Mouse (Mus musculus) heart, embryonic 14.5 days (tissue): ENCODE measurements around the gene Nrip1. TPM values are rescaled to one million over a fixed set of nuclear protein-coding genes. Genes with fewer than 3 reads are reported as not detected.

Source experiments
- ATAC-seq: fragments of 200-750 bp; cut with Nextera tagmentation; 2 replicates; pipeline ENCODE4 v1.8.0; 2017; ENCODE audit warnings: low read depth, moderate TSS enrichment; ENCODE audit not compliant: insufficient number of reproducible peaks, insufficient read depth, low FRiP score
- H3K27ac ChIP-seq, 2 experiments: fragments of 200-500 bp in 1 of 2; fragments of 300-500 bp in 1 of 2; sonication (generic) in 1 of 2; replicated peaks in 1 of 2; 2 replicates each; pipeline ENCODE4 v1.5.1; 2012 to 2014; ENCODE audit warnings: low read depth in 2 of 2, low read length in 2 of 2, control low read depth in 1 of 2, mild to moderate bottlenecking in 1 of 2, mixed read lengths in 1 of 2; ENCODE audit not compliant: control insufficient read depth in 1 of 2, insufficient read depth in 1 of 2
- H3K27me3 ChIP-seq: fragments of 300-500 bp; sonication (generic); 2 replicates; pipeline ENCODE4 v1.6.1; 2014; ENCODE audit warnings: mild to moderate bottlenecking, low read length, control low read depth; ENCODE audit not compliant: control insufficient read depth, insufficient read depth
- H3K36me3 ChIP-seq: fragments of 300-500 bp; sonication (generic); 2 replicates; pipeline ENCODE4 v1.6.1; 2014; ENCODE audit warnings: mild to moderate bottlenecking, control low read depth, low read length, mixed read lengths; ENCODE audit not compliant: control insufficient read depth, insufficient read depth
- H3K4me1 ChIP-seq, 2 experiments: fragments of 200-500 bp in 1 of 2; fragments of 300-500 bp in 1 of 2; sonication (generic) in 1 of 2; 2 replicates each; pipeline ENCODE4 v1.6.1; 2012 to 2014; ENCODE audit warnings: low read length in 2 of 2, control low read depth in 1 of 2, mixed read lengths in 1 of 2; ENCODE audit not compliant: control insufficient read depth in 2 of 2, insufficient read depth in 2 of 2
- H3K4me2 ChIP-seq: fragments of 300-500 bp; sonication (generic); 2 replicates; pipeline ENCODE4 v1.6.1; 2014; ENCODE audit warnings: mild to moderate bottlenecking, low read length
- H3K4me3 ChIP-seq, 2 experiments: fragments of 200-500 bp in 1 of 2; fragments of 300-500 bp in 1 of 2; sonication (generic) in 1 of 2; 2 replicates each; pipeline ENCODE4 v1.5.1; 2012 to 2014; ENCODE audit warnings: low read length in 2 of 2, mild to moderate bottlenecking in 2 of 2, control low read depth in 1 of 2, low read depth in 1 of 2, moderate library complexity in 1 of 2; ENCODE audit not compliant: control insufficient read depth in 1 of 2, insufficient read depth in 1 of 2
- H3K9ac ChIP-seq: fragments of 300-500 bp; sonication (generic); 2 replicates; pipeline ENCODE4 v1.6.1; 2014; ENCODE audit warnings: mild to moderate bottlenecking, low read length
- H3K9me3 ChIP-seq: fragments of 300-500 bp; sonication (generic); 2 replicates; pipeline ENCODE4 v1.6.1; 2016; ENCODE audit warnings: low read length, control low read depth; ENCODE audit not compliant: control insufficient read depth
- WGBS: fragments of 180-500 bp; shearing (Covaris S2); extraction: QIAGEN DNeasy Blood & Tissue Kit; methylation state at CpG from one replicate; pipeline ENCODE4 v1.1.7; 2014; 5-methylcytosine and 5-hydroxymethylcytosine counted together
- polyA plus RNA-seq: library from polyadenylated mRNA; unstranded; fragments of >200 nt; fragmentation: Nextera tagmentation; extraction: Ambion mirVana; gene quantifications from 2 replicates; pipeline ENCODE4 v1.2.1, GENCODE M21; 2014

The Nrip1 gene
- polyA plus RNA-seq, 1 experiment from 2014 or later: 20.8 TPM

DNA sequence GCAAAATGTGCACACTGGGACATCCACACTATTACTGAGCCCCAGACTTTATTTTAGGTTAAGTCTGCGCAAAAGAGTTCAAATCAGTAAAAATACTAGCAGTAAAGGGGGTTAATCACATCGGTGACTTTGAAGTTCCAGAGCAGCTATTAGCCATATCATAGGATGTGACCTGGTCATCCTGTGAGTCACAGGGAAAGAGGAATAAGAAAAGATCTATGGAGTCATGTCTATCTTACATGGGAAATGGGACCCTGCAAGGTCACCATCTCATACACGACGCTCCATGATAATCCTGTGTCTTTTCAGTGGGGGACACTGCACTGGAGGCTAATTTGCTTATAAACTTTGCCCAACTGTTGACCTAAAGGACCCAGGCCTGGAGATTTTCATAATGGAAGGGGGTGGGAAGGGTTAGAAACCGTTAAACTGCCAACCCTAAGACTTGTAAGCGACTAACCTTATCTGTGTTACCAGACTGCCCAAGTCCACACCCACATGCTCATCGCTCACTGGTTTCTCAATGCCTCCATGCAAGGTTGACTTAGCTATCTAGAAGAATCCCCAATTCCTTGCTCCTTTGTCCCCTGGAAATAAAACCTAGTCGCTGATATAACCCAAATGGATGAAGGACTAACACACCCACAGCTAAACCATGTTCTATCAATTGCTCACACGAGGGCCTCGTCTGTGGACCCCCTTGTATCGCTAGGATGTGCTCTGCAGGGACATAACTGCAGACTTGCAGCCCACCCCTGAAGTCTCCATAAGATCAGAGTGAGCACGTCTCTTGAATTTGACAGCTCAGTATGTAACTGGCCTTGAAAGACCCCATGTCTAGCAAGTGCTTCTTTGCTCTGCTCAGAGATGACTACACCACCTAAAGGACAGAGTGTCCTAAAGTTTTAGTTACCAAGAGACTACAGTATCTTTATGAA, 59.3 kb downstream of the Nrip1 start:
- Histone ChIP-seq H3K4me1 (peaks cover 0 to 5% of the 10 kb centered on the region in 2 experiments; a peak in 2 of 4 replicates), H3K27me3 (no peaks in the 10 kb centered on the region), H3K4me3 (no peak overlapping the region), H3K27ac (no peak overlapping the region), H3K4me2 (no peak overlapping the region), H3K36me3 (peaks cover 3% of the 10 kb centered on the region), H3K9me3 (no peaks in the 10 kb centered on the region), H3K9ac (no peak overlapping the region)
- ATAC-seq: no peak; the same call in 1 of the 2 replicates
- WGBS: 72% methylated on average over 12 of the region's 12 CpGs

DNA sequence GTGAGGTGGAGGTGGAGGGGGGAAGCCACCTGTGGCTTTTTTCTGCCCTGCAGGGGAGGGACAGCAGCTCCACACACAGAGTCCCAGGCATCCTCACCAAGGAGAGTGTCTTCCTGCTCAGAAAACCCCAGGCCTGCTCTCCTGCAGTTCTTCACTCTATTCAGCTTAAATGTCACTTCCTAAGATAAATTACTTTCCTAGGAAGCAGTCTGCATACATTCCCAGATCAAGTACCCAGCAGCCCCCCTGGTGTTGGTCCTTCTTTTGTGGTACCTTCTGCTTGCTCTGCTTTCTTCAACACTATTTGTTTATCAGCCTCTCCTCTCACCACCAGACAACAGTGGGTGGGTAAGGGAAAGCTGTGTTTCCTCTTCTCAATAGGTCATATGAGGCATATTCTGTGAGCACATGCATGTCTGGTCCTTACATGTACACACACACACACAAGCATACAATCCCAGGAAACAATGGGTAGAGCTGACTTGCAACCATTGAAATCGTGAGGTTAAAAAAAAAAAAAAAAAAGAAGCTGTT, 60.7 kb downstream of the Nrip1 start:
- no peaks in the 10 kb centered on the region for H3K27me3 ChIP-seq
- H3K9ac ChIP-seq: no peak overlapping the region
- H3K4me2 ChIP-seq: no peak overlapping the region
- no peaks in the 10 kb centered on the region for H3K9me3 ChIP-seq
- H3K4me1 ChIP-seq: peaks cover 0 to 5% of the 10 kb centered on the region in 2 experiments; a peak in 1 of 4 replicates
- ATAC-seq: no peak
- peaks cover 10% of the 10 kb centered on the region for H3K36me3 ChIP-seq
- WGBS: 50% methylated on average over 1 of the region's 1 CpGs
- no peak overlapping the region for H3K4me3 ChIP-seq
- no peak overlapping the region for H3K27ac ChIP-seq

DNA sequence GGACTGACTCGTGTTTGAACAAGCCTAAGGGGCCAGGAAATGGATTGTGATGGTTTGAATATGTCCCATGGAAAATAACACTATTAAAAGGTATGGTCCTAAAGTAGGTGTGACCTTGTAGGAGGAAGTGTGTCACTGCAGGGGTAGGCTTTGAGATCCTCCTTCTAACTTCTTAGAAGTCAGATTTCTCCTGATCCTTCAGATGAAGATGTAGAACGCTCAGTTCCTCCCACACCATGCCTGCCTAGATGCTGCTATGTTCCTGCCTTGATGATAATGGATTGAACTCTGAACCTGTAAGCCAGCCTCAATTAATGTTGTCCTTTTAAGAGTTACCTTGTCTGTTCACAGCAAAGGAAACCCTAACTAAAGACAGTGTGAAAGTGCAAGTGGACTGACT, 62.8 kb downstream of the Nrip1 start:
- no peak overlapping the region for H3K27ac ChIP-seq
- no peak overlapping the region for H3K9ac ChIP-seq
- peaks cover 10% of the 10 kb centered on the region for H3K36me3 ChIP-seq
- H3K9me3 ChIP-seq: no peaks in the 10 kb centered on the region
- peaks cover 0 to 5% of the 10 kb centered on the region in 2 experiments; a peak in 1 of 4 replicates for H3K4me1 ChIP-seq
- H3K4me3 ChIP-seq: no peak overlapping the region
- ATAC-seq: no peak
- H3K4me2 ChIP-seq: no peak overlapping the region
- no peaks in the 10 kb centered on the region for H3K27me3 ChIP-seq
- WGBS: 78% methylated on average over 2 of the region's 2 CpGs

DNA sequence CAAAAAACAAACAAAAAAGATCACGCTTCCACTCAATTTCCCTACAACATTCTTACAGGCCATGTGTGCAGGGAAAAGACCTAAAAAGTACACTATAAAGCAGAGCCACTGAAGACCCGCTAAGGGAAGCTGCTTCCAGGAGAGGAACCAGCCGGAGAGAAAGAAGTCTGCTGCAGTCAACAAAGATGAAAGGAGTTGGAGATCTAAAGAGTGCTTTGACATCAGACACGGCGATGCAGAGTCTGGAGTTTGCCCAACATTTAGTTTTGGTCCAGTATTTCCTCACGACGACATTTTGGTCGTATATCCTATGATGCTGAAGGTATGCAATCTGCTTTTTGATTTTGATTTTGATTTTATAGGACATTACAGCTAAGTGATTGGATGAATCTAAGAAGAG, 63.3 kb downstream of the Nrip1 start:
- H3K27ac ChIP-seq: no peak overlapping the region
- no peak overlapping the region for H3K4me3 ChIP-seq
- peaks cover 0 to 5% of the 10 kb centered on the region in 2 experiments; a peak in 1 of 4 replicates for H3K4me1 ChIP-seq
- H3K27me3 ChIP-seq: no peaks in the 10 kb centered on the region
- H3K36me3 ChIP-seq: peaks cover 10% of the 10 kb centered on the region
- no peaks in the 10 kb centered on the region for H3K9me3 ChIP-seq
- no peak overlapping the region for H3K4me2 ChIP-seq
- 83% methylated on average over 8 of the region's 8 CpGs for WGBS
- ATAC-seq: no peak
- H3K9ac ChIP-seq: no peak overlapping the region

DNA sequence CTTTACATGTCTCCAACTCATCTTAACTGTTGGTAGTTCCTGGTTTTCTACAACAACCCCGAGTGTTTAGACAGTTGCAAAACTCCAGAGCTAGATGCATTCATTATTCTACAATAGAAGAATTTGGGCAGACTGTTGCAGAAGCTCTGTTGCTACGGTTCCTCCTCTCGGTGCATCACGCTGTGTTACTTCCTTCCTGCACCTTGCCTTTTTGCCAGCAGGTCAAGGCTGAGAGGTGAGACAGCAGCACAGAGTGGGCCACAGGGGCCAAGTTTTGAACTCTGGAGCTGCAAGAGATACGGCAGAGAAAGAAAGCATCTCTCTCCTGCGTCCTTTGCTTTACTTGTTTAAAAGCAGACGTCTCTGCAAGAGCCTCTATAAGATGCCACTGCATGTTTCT, 64.3 kb downstream of the Nrip1 start:
- H3K36me3 ChIP-seq: peaks cover 10% of the 10 kb centered on the region
- H3K4me2 ChIP-seq: no peak overlapping the region
- no peak overlapping the region for H3K4me3 ChIP-seq
- H3K9me3 ChIP-seq: no peaks in the 10 kb centered on the region
- H3K4me1 ChIP-seq: no peaks in the 10 kb centered on the region
- ATAC-seq: no peak
- no peak overlapping the region for H3K27ac ChIP-seq
- WGBS: 84% methylated on average over 7 of the region's 7 CpGs
- no peak overlapping the region for H3K9ac ChIP-seq
- no peaks in the 10 kb centered on the region for H3K27me3 ChIP-seq

DNA sequence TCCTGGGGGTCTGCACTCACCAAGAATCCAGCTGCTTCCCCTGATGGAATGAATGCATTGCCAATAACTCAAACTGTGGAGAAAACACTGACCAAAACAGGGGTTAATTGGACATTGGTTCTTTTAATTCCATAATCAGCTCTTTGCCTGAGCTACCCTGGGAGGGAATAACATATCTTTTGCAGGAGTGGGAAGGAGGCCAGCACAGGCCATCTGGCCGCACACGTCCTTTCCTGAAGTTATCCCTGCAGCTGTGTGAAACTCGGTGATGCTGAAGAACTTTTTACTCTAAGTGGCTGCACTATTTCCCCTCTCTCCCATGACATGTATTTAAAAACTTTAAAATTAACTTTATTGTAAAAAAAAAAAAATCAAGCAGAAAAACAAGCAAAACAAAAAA, 66.6 kb downstream of the Nrip1 start:
- Histone ChIP-seq H3K4me2 (no peak overlapping the region), H3K4me1 (no peaks in the 10 kb centered on the region), H3K9ac (no peak overlapping the region), H3K27me3 (no peaks in the 10 kb centered on the region), H3K27ac (no peak overlapping the region), H3K36me3 (peaks cover 10% of the 10 kb centered on the region), H3K4me3 (no peak overlapping the region), H3K9me3 (no peaks in the 10 kb centered on the region)
- 29% methylated on average over 3 of the region's 3 CpGs for WGBS
- ATAC-seq: no peak

DNA sequence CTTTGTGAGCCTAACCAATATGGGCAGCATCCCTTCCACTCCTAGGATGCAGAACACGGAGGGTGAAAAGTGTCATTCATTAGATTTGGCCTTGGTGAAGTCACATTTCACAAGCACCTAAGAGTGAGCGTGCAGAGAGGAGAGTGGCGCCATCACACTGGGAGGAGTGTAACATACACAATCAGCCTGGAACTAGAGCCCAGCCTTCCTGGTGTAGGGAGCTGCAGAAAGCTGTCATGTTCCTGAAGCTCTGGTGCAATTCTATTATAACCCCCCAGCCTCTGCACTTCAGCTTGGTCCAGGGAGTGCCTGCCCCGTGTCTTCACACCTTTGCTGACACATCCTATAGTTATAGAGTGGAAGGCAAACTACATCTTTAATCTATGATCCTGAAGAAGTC, 67.2 kb downstream of the Nrip1 start:
- H3K9ac ChIP-seq: no peak overlapping the region
- no peak overlapping the region for H3K4me3 ChIP-seq
- H3K27me3 ChIP-seq: no peaks in the 10 kb centered on the region
- no peaks in the 10 kb centered on the region for H3K4me1 ChIP-seq
- WGBS: 86% methylated on average over 4 of the region's 4 CpGs
- no peaks in the 10 kb centered on the region for H3K9me3 ChIP-seq
- peaks cover 10% of the 10 kb centered on the region for H3K36me3 ChIP-seq
- H3K27ac ChIP-seq: no peak overlapping the region
- no peak for ATAC-seq
- no peak overlapping the region for H3K4me2 ChIP-seq
